Mouse (Mus musculus) urinary bladder, postnatal 10 days (tissue): ENCODE results near the gene Vps18.

Experiments
- DNase-seq: peaks from one replicate; pipeline ENCODE4 v3.0.0; 2022; ENCODE audit warnings: low spot score

Vps18 gene

GRCm38 (mm10) chr2:119322587-119323300 is 34.2 kb downstream of the Vps18 start:
- DNase-seq: no peak

- no peak for DNase-seq
Observed at GRCm38 (mm10) chr2:119323866-119324575, 35.5 kb downstream of the Vps18 start.

GRCm38 (mm10) chr2:119324576-119325318 is 36.2 kb downstream of the Vps18 start:
- DNase-seq: no peak

- no peak for DNase-seq
Observed at GRCm38 (mm10) chr2:119325568-119326143, 37.1 kb downstream of the Vps18 start, which contains the start of gene Dll4. Gene Dll4, plus strand, starts transcription at chr2:119325784.

- DNase-seq: no peak
Observed at GRCm38 (mm10) chr2:119326161-119327101, 37.9 kb downstream of the Vps18 start.

- no peak for DNase-seq
Observed at GRCm38 (mm10) chr2:119327102-119327480, 38.6 kb downstream of the Vps18 start.

GRCm38 (mm10) chr2:119327942-119328526 is 39.5 kb downstream of the Vps18 start:
- no peak for DNase-seq

GRCm38 (mm10) chr2:119328546-119328945 is 40.0 kb downstream of the Vps18 start:
- DNase-seq: no peak

GRCm38 (mm10) chr2:119329123-119329817 is 40.7 kb downstream of the Vps18 start:
- DNase-seq: no peak

- no peak for DNase-seq
Observed at GRCm38 (mm10) chr2:119330795-119331194, 42.3 kb downstream of the Vps18 start.

- DNase-seq: no peak
Observed at GRCm38 (mm10) chr2:119332177-119332661, 43.7 kb downstream of the Vps18 start.

GRCm38 (mm10) chr2:119334135-119334534 is 45.6 kb downstream of the Vps18 start:
- DNase-seq: no peak

- no peak for DNase-seq
Observed at GRCm38 (mm10) chr2:119334964-119335525, 46.5 kb downstream of the Vps18 start.

- DNase-seq: no peak
Observed at GRCm38 (mm10) chr2:119335535-119335934, 47.0 kb downstream of the Vps18 start.

GRCm38 (mm10) chr2:119336002-119336401 is 47.5 kb downstream of the Vps18 start:
- DNase-seq: no peak

GRCm38 (mm10) chr2:119336470-119336869 is 47.9 kb downstream of the Vps18 start:
- DNase-seq: no peak

GRCm38 (mm10) chr2:119337425-119338265 is 49.1 kb downstream of the Vps18 start:
- DNase-seq: peak; percentile 70

GRCm38 (mm10) chr2:119344537-119345138 is 56.1 kb downstream of the Vps18 start:
- no peak for DNase-seq
